ENCODE assay signal across 8 mouse cellular contexts in the genomic region with DNA sequence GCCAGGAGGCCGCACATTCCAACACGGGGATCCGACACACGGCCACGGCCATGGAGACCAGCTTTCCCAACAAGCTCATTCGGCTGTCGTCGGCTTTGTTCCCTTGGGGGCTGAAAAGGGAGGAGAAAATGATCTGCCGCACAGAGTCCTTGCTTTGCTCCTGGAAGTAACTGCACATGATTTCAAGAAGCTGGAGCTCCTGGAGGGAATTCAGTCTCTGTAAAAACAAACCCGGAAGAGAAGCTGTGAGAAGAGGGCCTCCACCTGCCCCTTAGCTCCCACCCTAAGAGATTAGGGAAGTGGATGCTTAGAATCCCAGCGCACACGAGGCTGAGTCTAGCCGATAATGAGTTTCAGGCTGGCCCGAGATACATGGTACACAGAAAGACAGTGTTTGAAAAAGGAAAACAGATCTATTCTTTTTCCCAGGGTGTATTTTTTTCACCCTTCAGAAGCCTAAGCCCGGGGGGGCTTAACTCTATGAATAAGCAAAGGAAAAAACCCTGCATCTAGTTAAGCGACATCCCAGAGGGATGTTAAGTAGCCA. TPM values are rescaled to one million over a fixed set of nuclear protein-coding genes. Genes with fewer than 3 reads are reported as not detected.
A peak's percentile ranks its signal among the peaks of the same experiment; 100 is the strongest.
DNase-seq lines count a peak whose midpoint lies in the region; ATAC-seq lines count a peak whose summit lies in the region.

No protein-coding gene starts in this region.

- no peaks in the 10 kb centered on the region for H3K27me3 ChIP-seq in lung, embryonic 16.5 days (ENCODE audit: control insufficient read depth, insufficient read depth, low read depth, low read length)
- no peaks in the 10 kb centered on the region for H3K27me3 ChIP-seq in embryonic facial prominence, embryonic 12.5 days
- no peaks in the 10 kb centered on the region for H3K27me3 ChIP-seq in limb, embryonic 10.5 days (ENCODE audit: low read depth, poor library complexity, severe bottlenecking)
- no peaks in the 10 kb centered on the region for H3K27me3 ChIP-seq in neural tube, embryonic 13.5 days

- H3K4me3 ChIP-seq in lung, embryonic 16.5 days (ENCODE audit: low read length): peak overlapping the region; percentile 87
- H3K4me3 ChIP-seq in embryonic facial prominence, embryonic 12.5 days: peak overlapping the region; percentile 85
- peak overlapping the region; percentile 88 for H3K4me3 ChIP-seq in limb, embryonic 10.5 days
- peak overlapping the region; percentile 93 for H3K4me3 ChIP-seq in neural tube, embryonic 13.5 days

- DNase-seq in lung, adult 18-20 months: no peak
- DNase-seq in limb, embryonic 10.5 days (ENCODE audit: low spot score): peak; percentile 48
- no peak for DNase-seq in frontal cortex, postnatal 10 days (ENCODE audit: low spot score in 2 of 2)
- DNase-seq in layer of hippocampus, postnatal 36 days: no peak
- no peak for DNase-seq in Muller cell, postnatal 12 days (ENCODE audit: inconsistent ontology term)

- WGBS in lung, embryonic 16.5 days: 3% methylated on average over 16 of the region's 16 CpGs
- WGBS in embryonic facial prominence, embryonic 12.5 days: 2% methylated on average over 16 of the region's 16 CpGs
- 10% methylated on average over 16 of the region's 16 CpGs for WGBS in limb, embryonic 10.5 days
- WGBS in neural tube, embryonic 13.5 days: 3% methylated on average over 16 of the region's 16 CpGs

- peak overlapping the region; percentile 91 for H3K4me2 ChIP-seq in lung, embryonic 16.5 days (ENCODE audit: low read depth, low read length)
- peak overlapping the region; percentile 84 for H3K4me2 ChIP-seq in embryonic facial prominence, embryonic 12.5 days (replicated peaks)
- peak overlapping the region; percentile 94 for H3K4me2 ChIP-seq in neural tube, embryonic 13.5 days

- ATAC-seq in lung, embryonic 16.5 days (ENCODE audit: low read depth): no peak
- no peak for ATAC-seq in embryonic facial prominence, embryonic 12.5 days (ENCODE audit: insufficient number of reproducible peaks, insufficient read depth, low FRiP score, low TSS enrichment)
- no peak; the same call in 1 of the 2 replicates for ATAC-seq in neural tube, embryonic 13.5 days (ENCODE audit: low read depth)

- peak overlapping the region; percentile 93 for H3K27ac ChIP-seq in lung, embryonic 16.5 days (ENCODE audit: low read length)
- peak overlapping the region; percentile 90; the same call in 1 of the 2 replicates for H3K27ac ChIP-seq in embryonic facial prominence, embryonic 12.5 days
- H3K27ac ChIP-seq in limb, embryonic 10.5 days: peak overlapping the region; percentile 99
- peak overlapping the region; percentile 98 for H3K27ac ChIP-seq in neural tube, embryonic 13.5 days (replicated peaks)

- peaks cover 47% of the 10 kb centered on the region for H3K36me3 ChIP-seq in lung, embryonic 16.5 days (ENCODE audit: control insufficient read depth, insufficient read depth, low read length)
- H3K36me3 ChIP-seq in embryonic facial prominence, embryonic 12.5 days: peaks cover 67% of the 10 kb centered on the region
- peaks cover 80% of the 10 kb centered on the region for H3K36me3 ChIP-seq in limb, embryonic 10.5 days
- H3K36me3 ChIP-seq in neural tube, embryonic 13.5 days: peaks cover 75% of the 10 kb centered on the region

- peaks cover 12% of the 10 kb centered on the region for H3K4me1 ChIP-seq in lung, embryonic 16.5 days (replicated peaks; ENCODE audit: control insufficient read depth, insufficient read depth, low read length)
- H3K4me1 ChIP-seq in embryonic facial prominence, embryonic 12.5 days: peaks cover 15% of the 10 kb centered on the region
- H3K4me1 ChIP-seq in limb, embryonic 10.5 days: peaks cover 31% of the 10 kb centered on the region
- peaks cover 46% of the 10 kb centered on the region for H3K4me1 ChIP-seq in neural tube, embryonic 13.5 days (replicated peaks)

- H3K9ac ChIP-seq in lung, embryonic 16.5 days (ENCODE audit: low read length): peak overlapping the region; percentile 94
- H3K9ac ChIP-seq in embryonic facial prominence, embryonic 12.5 days: peak overlapping the region; percentile 85
- H3K9ac ChIP-seq in neural tube, embryonic 13.5 days: peak overlapping the region; percentile 95

- H3K9me3 ChIP-seq in lung, embryonic 16.5 days (ENCODE audit: control insufficient read depth, low read length): no peaks in the 10 kb centered on the region
- H3K9me3 ChIP-seq in embryonic facial prominence, embryonic 12.5 days: no peaks in the 10 kb centered on the region
- no peaks in the 10 kb centered on the region for H3K9me3 ChIP-seq in limb, embryonic 10.5 days (replicated peaks)
- H3K9me3 ChIP-seq in neural tube, embryonic 13.5 days: no peaks in the 10 kb centered on the region

RNA-seq across cellular contexts. Expression of a gene that starts 0.9 kb away (rescaled TPM):
- 32.3 and 33.0 TPM in 2 replicates for polyA plus RNA-seq in lung, embryonic 16.5 days (2015; fragmentation: Nextera tagmentation; extraction: Ambion mirVana)
- polyA plus RNA-seq in embryonic facial prominence, embryonic 12.5 days (2016; fragmentation: Nextera tagmentation; extraction: Ambion mirVana): 49.5 and 51.2 TPM in 2 replicates
- polyA plus RNA-seq in limb, embryonic 10.5 days (2016; fragmentation: Nextera tagmentation; extraction: Ambion mirVana): 67.3 and 79.0 TPM in 2 replicates
- 35.7 and 38.0 TPM in 2 replicates for polyA plus RNA-seq in neural tube, embryonic 13.5 days (2015; fragmentation: Nextera tagmentation; extraction: Ambion mirVana)
- 10 to 100 TPM; 25.1 to 26.1 TPM for total RNA-seq in layer of hippocampus, postnatal 36 days (2021)

RNA-seq across cellular contexts. Expression of a gene that starts 14.8 kb away (rescaled TPM):
- polyA plus RNA-seq in lung, embryonic 16.5 days (2015; fragmentation: Nextera tagmentation; extraction: Ambion mirVana): 72.7 and 79.2 TPM in 2 replicates
- 85.6 and 85.8 TPM in 2 replicates for polyA plus RNA-seq in embryonic facial prominence, embryonic 12.5 days (2016; fragmentation: Nextera tagmentation; extraction: Ambion mirVana)
- polyA plus RNA-seq in limb, embryonic 10.5 days (2016; fragmentation: Nextera tagmentation; extraction: Ambion mirVana): 71.9 and 72.5 TPM in 2 replicates
- polyA plus RNA-seq in neural tube, embryonic 13.5 days (2015; fragmentation: Nextera tagmentation; extraction: Ambion mirVana): 71.3 and 74.0 TPM in 2 replicates
- total RNA-seq in layer of hippocampus, postnatal 36 days (2021): 10 to 100 TPM; 49.0 to 49.2 TPM

RNA-seq across cellular contexts. Expression of a gene that starts 20.8 kb away (rescaled TPM):
- 0.05 TPM in 1 of 2 replicates, not detected in the other for polyA plus RNA-seq in lung, embryonic 16.5 days (2015; fragmentation: Nextera tagmentation; extraction: Ambion mirVana)
- polyA plus RNA-seq in embryonic facial prominence, embryonic 12.5 days (2016; fragmentation: Nextera tagmentation; extraction: Ambion mirVana): 0.06 and 0.12 TPM in 2 replicates
- polyA plus RNA-seq in limb, embryonic 10.5 days (2016; fragmentation: Nextera tagmentation; extraction: Ambion mirVana): 0.06 TPM in 1 of 2 replicates, not detected in the other
- 0.10 and 0.11 TPM in 2 replicates for polyA plus RNA-seq in neural tube, embryonic 13.5 days (2015; fragmentation: Nextera tagmentation; extraction: Ambion mirVana)
- total RNA-seq in layer of hippocampus, postnatal 36 days (2021): 1 to 10 TPM; 4.7 to 4.8 TPM

RNA-seq across cellular contexts. Expression of a gene that starts 42.9 kb away (rescaled TPM):
- 0.04 TPM in 1 of 2 replicates, not detected in the other for polyA plus RNA-seq in lung, embryonic 16.5 days (2015; fragmentation: Nextera tagmentation; extraction: Ambion mirVana)
- polyA plus RNA-seq in embryonic facial prominence, embryonic 12.5 days (2016; fragmentation: Nextera tagmentation; extraction: Ambion mirVana): 0.27 and 0.28 TPM in 2 replicates
- 0.14 and 0.48 TPM in 2 replicates for polyA plus RNA-seq in limb, embryonic 10.5 days (2016; fragmentation: Nextera tagmentation; extraction: Ambion mirVana)
- 0.54 TPM in 1 of 2 replicates, not detected in the other for polyA plus RNA-seq in neural tube, embryonic 13.5 days (2015; fragmentation: Nextera tagmentation; extraction: Ambion mirVana)
- 1 to 10 TPM; 1.6 to 1.8 TPM for total RNA-seq in layer of hippocampus, postnatal 36 days (2021)

RNA-seq across cellular contexts. Expression of a gene that starts 44.4 kb away (rescaled TPM):
- 0.92 and 1.2 TPM in 2 replicates for polyA plus RNA-seq in lung, embryonic 16.5 days (2015; fragmentation: Nextera tagmentation; extraction: Ambion mirVana)
- polyA plus RNA-seq in embryonic facial prominence, embryonic 12.5 days (2016; fragmentation: Nextera tagmentation; extraction: Ambion mirVana): 9.7 and 10.1 TPM in 2 replicates
- 3.4 and 4.4 TPM in 2 replicates for polyA plus RNA-seq in limb, embryonic 10.5 days (2016; fragmentation: Nextera tagmentation; extraction: Ambion mirVana)
- polyA plus RNA-seq in neural tube, embryonic 13.5 days (2015; fragmentation: Nextera tagmentation; extraction: Ambion mirVana): 10.1 and 10.5 TPM in 2 replicates
- total RNA-seq in layer of hippocampus, postnatal 36 days (2021): 10 to 100 TPM; 21.4 to 22.3 TPM
